Mouse (Mus musculus) spleen, postnatal 0 days (tissue): ENCODE measurements around the gene Olfr427. TPM values are rescaled to one million over a fixed set of nuclear protein-coding genes. Genes with fewer than 3 reads are reported as not detected.

Source experiments
- polyA plus RNA-seq: library from polyadenylated mRNA; unstranded; fragments of >200 nt; fragmentation: Nextera tagmentation; extraction: Ambion mirVana; gene quantifications from 2 replicates; pipeline ENCODE4 v1.2.1, GENCODE M21; 2015

The Olfr427 gene
- polyA plus RNA-seq = not detected in 2 replicates

DNA sequence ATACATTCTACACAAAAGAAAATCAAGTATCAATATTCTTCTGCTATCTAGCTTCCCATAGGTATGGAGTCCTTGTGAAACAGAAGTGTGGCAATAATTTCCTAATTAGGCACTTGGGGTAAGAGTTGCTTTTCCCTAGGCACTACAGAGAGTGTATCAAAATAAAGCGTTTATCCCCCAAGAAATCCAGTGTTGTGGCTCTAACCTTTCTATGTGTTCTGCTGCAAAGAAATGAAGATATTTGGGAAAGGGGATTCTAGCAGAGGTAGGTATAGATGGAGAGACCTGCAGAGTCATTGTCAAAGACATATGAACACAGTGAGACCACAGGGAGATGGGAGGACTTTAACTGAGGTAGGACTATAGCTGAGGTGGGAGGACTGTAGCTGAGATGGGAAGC lies at the start of gene Olfr427:
Olfr427 (plus strand) TSS at position 301 of the 400 bp plus-strand sequence.

GRCm38 (mm10) chr1:174048893-174049292 lies 47.8 kb upstream of the Olfr427 start, which contains the start of gene Olfr432:
Olfr432 (plus strand) TSS chr1:174049205.

GRCm38 (mm10) chr1:174066305-174066704 lies 30.4 kb upstream of the Olfr427 start, which contains the start of gene Olfr430:
Olfr430 (plus strand) TSS chr1:174066605.

GRCm38 (mm10) chr1:174084031-174084430 lies 12.7 kb upstream of the Olfr427 start, which contains the start of gene Olfr429:
Olfr429 (plus strand) TSS chr1:174084331.

GRCm38 (mm10) chr1:174121062-174121461 lies 24.4 kb downstream of the Olfr427 start, which contains the start of gene Olfr231:
Olfr231 (minus strand) TSS chr1:174121162.

GRCm38 (mm10) chr1:174131217-174131616 lies 34.5 kb downstream of the Olfr427 start, which contains the start of gene Olfr424:
Olfr424 (plus strand) TSS chr1:174131517.

Other genes with a start within 250 kb of the Olfr427 start
- 3.1 and 5.0 TPM in 2 replicates for gene Ifi211, start 183.8 kb upstream of the Olfr427 start, polyA plus RNA-seq
- gene Mndal, start 154.4 kb upstream of the Olfr427 start, polyA plus RNA-seq = 14.2 and 25.4 TPM in 2 replicates
- 9.3 and 17.2 TPM in 2 replicates for gene Ifi203, start 154.2 kb upstream of the Olfr427 start, polyA plus RNA-seq
- not detected in 2 replicates for gene Ifi202b, start 114.1 kb upstream of the Olfr427 start, polyA plus RNA-seq
- 2.0 and 5.2 TPM in 2 replicates for gene Ifi205, start 65.1 kb upstream of the Olfr427 start, polyA plus RNA-seq
- 0.24 and 0.26 TPM in 2 replicates for gene Olfr433, start 56.2 kb upstream of the Olfr427 start, polyA plus RNA-seq
- not detected in 2 replicates for gene Olfr432, start 47.7 kb upstream of the Olfr427 start, polyA plus RNA-seq
- not detected in 2 replicates for gene Olfr430, start 30.3 kb upstream of the Olfr427 start, polyA plus RNA-seq
- gene Olfr429, start 12.6 kb upstream of the Olfr427 start, polyA plus RNA-seq = not detected in 2 replicates
- gene Olfr231, start 24.3 kb downstream of the Olfr427 start, polyA plus RNA-seq = not detected in 2 replicates
- 0.08 TPM in 1 of 2 replicates, not detected in the other for gene Olfr424, start 34.6 kb downstream of the Olfr427 start, polyA plus RNA-seq
- 0.24 and 0.75 TPM in 2 replicates for gene Olfr420, start 58.7 kb downstream of the Olfr427 start, polyA plus RNA-seq
- 20.5 and 22.8 TPM in 2 replicates for gene Spta1, start 75.9 kb downstream of the Olfr427 start, polyA plus RNA-seq
- 0.25 and 0.30 TPM in 2 replicates for gene Olfr419, start 155.2 kb downstream of the Olfr427 start, polyA plus RNA-seq
- gene Mptx1, start 233.6 kb downstream of the Olfr427 start, polyA plus RNA-seq = not detected in 2 replicates